Mouse (Mus musculus) monocyte, adult 5-6 weeks (primary cell): ENCODE results near the gene Hebp1. TPM values are rescaled to one million over a fixed set of nuclear protein-coding genes. Genes with fewer than 3 reads are reported as not detected.
A peak's percentile ranks its signal among the peaks of the same experiment; 100 is the strongest.

Experiments
- ATAC-seq: fragments of 153-309, 156-312 bp; replicated peaks from 2 replicates; pipeline ENCODE4 v1.8.0; 2017; ENCODE audit warnings: mild to moderate bottlenecking; ENCODE audit not compliant: low TSS enrichment, insufficient number of reproducible peaks, severe bottlenecking, poor library complexity, low FRiP score
- total RNA-seq: library from RNA; stranded (forward); fragments of 200-1000, 200-491, 200-594 nt; gene quantifications from 3 replicates; pipeline ENCODE4 v1.2.3, GENCODE M21; 2017

Hebp1 gene
- total RNA-seq, 1 experiment from 2014 or later = 4.2 TPM

GRCm38 (mm10) chr6:135200122-135200957 is 2.5 kb upstream of the Hebp1 start:
- ATAC-seq = no peak

- no peak for ATAC-seq
Measured at GRCm38 (mm10) chr6:135198726-135199125, 904 bp upstream of the Hebp1 start.

- no peak for ATAC-seq
Measured at GRCm38 (mm10) chr6:135197446-135197845, 376 bp downstream of the Hebp1 start.

DNA sequence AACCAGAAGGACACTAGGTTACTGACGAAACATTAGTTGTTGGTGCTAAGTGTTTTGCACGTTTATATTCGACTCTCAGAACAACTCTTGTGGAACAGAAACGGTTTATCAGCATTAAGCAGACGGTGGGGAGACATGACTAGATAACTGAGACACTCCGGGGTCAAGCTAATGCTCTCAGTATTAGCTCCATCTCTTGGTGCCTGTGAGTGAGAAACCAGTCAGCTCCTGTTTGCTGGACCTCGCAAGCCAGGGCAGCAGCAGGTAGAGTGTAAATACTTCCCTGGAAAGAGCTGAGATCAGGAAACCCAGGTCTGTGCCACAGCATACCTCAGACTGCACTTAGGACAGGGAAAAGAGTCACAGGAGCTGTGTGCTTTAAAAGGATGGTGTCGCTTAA is 1.1 kb downstream of the Hebp1 start:
- no peak for ATAC-seq

- no peak for ATAC-seq
Measured at GRCm38 (mm10) chr6:135194907-135195306, 2.9 kb downstream of the Hebp1 start.

DNA sequence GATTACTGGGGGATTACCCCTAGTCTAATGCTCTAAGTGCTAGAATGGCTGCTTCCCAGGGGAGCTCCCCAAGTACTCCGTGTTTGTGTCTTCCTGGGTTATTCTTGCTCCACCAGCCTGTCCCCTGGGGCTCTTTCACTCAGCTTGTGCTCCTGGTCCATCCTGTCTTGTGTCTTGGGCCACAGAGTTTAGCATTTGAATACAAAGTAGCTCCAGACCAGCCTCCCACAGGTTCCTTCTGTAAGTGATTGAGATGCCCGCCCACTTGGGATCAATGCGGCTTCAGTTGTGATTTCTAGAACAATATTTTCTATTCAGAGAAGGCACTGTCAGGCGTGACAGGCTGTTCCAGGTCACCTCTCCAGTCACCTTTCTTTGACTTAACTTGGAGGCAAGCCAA is 4.1 kb downstream of the Hebp1 start:
- ATAC-seq = no peak

- ATAC-seq = no peak
Measured at GRCm38 (mm10) chr6:135192993-135193392, 4.8 kb downstream of the Hebp1 start.

DNA sequence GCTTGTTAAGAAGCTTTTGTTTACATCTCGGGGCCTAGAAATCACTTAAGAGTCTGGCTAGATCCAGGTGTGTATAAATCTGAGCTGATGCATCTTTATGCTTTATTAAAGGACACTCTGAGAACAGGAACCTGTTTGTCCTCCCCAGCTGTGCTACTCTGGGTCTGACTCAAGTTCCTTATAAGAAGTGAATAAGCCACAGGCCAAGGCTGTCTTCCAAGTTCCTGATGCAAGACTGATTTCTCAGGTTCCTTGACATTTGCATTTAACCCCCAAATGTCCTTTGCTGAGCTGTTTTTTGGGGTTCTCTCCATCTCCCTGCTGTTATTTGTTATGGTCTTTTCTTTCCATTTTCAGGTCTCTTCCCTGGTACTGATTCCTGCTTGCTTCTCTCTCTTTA is 5.9 kb downstream of the Hebp1 start:
- no peak for ATAC-seq

GRCm38 (mm10) chr6:135190122-135190521 is 7.7 kb downstream of the Hebp1 start:
- ATAC-seq = no peak

- ATAC-seq = 0 out of 2 replicates have a peak, but pooled peaks have one; percentile 29
Measured at GRCm38 (mm10) chr6:135188629-135189028, 9.2 kb downstream of the Hebp1 start.

DNA sequence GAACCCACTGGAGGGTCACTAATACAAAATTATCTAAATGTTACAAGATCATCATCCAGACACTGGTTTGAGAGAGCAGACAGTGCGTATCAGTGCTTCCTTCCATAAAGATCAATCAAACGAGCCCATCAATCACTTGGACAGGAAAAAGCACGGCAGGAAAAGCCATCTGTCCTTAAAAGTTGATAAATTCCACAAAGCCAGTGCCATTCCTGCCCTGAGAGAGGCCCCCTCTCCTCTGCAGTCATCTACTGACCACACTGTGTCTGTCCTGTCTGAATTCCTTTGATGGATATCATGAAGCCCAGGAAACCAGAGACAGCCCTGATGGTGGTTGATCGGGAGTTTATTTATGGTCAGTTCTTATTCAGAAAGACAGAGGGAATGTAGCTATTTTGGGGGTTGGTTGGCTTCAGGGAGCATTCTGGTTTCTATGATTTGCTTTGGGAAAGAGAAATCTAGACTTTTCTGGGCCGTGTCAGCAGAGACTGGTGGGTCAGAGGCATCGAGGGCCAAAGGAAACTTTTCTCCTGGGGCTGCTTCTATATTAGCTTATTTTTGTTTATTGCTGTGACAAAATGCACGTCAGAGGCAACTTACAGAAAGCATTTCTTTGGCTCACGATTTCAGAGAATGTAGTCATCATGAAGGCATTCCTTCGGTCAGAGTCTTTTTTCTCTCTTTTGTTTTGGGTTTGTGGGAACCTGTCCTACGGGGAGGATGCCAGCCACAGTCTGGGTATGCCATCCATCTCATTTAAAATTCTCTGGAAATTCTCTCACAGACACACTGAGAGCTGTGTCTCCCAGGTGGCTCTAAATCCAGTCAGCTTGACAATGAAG is 10.5 kb downstream of the Hebp1 start:
- no peak for ATAC-seq

DNA sequence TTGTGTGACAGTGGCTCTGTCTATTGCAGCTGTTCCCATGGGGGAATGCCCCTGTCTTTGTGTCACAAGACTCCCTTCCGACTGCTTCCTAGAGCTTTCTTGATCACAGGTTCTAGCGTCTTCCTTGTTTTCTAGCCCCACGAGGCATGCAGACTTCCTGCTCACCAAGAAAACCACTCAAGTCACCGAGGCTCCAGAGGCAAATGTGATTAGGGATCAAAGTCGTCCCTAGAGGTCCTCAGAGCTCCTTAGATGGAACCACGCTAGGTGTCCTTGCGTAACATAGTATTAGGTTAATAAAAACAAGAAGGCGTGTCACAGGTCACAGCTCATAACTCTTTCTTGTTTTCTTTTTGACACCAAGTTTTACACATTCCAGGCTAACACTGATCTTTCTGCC is 13.9 kb downstream of the Hebp1 start:
- no peak for ATAC-seq

DNA sequence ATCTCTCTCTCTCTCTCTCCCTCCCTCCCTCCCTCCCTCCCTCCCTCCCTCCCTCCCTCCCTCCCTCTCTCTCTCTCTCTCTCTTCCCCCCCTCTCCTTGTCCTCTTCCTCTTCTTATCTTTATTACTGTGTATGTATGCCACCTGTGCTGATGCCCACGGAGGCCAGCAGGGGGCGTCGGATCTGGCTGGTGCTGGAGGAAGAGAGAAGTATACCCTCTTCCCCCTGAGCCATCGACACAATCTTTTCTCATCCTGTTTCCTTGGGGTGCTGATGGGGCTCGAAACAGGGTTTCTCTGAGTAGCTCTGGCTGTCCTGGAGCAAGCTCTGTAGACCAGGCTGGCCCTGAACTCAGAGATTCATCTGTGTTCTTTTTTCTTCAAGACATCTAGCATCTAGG is 14.9 kb downstream of the Hebp1 start:
- ATAC-seq = no peak

DNA sequence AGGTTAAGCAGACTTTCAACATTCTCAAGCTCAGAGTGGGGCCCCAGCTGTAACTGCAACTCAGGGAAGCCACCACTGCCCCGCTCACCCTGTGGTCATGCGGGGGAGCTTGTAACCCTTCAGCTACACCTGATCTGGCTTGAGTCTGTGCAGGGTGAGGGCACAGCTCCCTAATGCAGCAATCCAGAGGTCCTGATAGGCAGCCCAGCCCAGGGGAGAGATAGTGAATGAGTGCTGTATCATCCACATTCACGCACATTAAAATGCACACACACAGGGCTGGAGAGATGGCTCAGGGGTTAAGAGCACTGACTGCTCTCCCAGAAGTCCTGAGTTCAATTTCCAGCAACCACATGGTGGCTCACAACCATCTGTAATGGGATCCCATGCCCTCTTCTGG is 19.2 kb downstream of the Hebp1 start:
- no peak for ATAC-seq

DNA sequence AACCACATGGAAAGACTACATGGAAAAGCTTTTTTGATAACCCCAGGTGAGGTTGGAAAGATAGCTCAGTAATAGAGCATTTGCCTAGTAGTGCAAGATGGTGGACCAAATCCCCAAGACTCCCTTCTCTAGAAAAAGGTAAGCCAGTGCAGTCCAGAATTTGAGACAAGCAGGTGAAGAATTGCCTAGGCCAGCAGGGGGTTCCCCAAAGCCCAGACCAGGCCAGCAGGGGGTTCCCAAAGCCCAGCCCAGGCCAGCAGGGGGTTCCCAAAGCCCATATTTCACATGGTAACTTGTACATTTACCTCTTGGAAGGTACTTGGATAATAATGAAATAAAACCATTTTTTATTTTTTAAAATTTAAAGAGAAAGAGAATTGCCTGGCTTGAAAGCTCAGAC is 20.6 kb downstream of the Hebp1 start:
- ATAC-seq = no peak

DNA sequence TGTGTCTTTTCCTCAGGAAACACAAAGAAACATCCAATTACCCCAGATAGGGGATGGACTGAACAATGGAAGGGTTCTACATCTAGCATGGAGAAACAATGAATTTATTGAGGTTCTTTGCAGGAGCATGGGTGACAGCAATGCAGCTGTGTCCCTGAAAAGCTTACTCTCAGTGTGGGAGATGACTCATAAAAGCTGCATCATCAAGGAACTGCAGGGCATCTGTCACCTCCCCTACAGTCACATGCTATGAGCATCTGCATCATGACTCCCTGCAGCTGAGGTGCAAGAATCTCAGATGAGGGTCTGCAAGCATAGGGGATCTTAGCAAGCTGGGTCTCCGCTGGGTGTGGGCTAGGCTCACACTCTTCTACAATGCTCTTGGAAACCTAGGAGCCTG is 22.8 kb downstream of the Hebp1 start:
- no peak for ATAC-seq

DNA sequence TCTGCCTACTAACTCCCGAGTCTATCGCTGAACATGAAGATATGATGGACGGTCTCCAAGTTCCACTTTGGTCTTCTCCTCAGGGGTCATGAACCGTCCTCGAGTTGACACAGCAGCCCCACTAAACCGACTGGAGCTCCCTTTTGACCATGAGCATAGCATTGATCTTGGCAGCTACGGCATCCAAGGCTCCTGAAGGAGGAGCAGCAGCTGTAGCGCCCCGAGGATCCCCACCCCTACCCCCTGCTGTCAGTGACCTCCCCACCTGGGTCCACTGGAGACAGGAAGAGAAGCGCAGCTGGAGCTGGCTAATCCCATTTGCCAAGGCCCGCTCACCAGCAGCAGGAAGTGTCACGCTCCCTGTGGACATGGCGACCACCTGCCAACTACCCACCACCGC is 26.1 kb downstream of the Hebp1 start:
- no peak for ATAC-seq

DNA sequence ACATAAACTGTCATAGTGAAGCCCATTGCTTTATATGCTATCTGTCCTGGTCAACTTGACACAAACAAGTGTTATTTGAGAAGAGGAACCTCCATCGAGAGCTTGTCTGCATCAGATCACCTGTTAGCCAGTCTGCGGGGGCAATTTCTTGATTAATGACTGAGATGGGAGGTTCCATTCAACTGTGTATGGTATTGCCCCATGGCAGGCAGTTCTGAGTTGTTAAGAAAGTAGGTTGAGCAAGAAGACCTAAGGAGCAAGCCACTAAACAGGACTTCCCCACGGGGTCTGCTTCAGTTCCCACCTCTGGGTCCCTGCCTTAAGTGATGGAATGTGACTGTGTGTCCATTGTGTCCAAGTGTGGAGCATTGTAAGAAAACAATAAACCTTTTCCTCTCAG is 28.6 kb downstream of the Hebp1 start:
- no peak for ATAC-seq

DNA sequence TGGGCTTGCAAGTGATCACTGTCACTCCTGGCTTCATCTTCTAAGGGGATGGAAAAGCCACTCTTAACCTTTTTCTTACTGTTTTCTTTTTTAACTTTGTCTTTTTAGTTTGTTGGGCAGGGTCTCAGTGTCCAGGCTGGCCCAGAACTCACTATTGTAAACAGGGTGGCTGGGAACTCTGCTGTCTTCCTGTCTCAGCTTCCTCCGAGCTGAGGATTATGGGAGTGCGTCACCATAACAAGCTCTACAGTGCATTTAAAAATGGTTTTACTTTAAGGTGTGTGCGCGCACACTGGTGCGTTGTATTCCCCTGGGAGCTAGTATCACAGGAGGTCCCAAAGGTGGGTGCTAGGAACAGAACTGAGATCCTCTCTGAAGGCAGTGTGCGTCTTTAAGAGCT is 29.4 kb downstream of the Hebp1 start:
- no peak for ATAC-seq
